Mouse (Mus musculus): ENCODE measurements at regions not wholly inside any gene's neighbourhood (a gene's known extent, or its start where the extent isn't known, plus 50 kb on each side); places are given as distances from the start of the nearest gene placed in this dataset.

- TF ChIP-seq GATA1 (IDR thresholded peaks at IDR 0.05; ENCODE audit: low read length) = no peak
Measured at GRCm38 (mm10) chr10:117570091-117570970, 59.0 kb upstream of the Cpm start.

GRCm38 (mm10) chr10:117569301-117570079 is 59.8 kb upstream of the Cpm start:
- TF ChIP-seq GATA1 (IDR thresholded peaks at IDR 0.05; ENCODE audit: low read length) = no peak

GRCm38 (mm10) chr10:117568472-117569300 is 60.6 kb upstream of the Cpm start:
- no peak for TF ChIP-seq GATA1 (IDR thresholded peaks at IDR 0.05; ENCODE audit: low read length)

GRCm38 (mm10) chr10:117568138-117568387 is 61.2 kb upstream of the Cpm start:
- no peak for TF ChIP-seq GATA1 (IDR thresholded peaks at IDR 0.05; ENCODE audit: low read length)

GRCm38 (mm10) chr10:117567379-117568137 is 61.7 kb upstream of the Cpm start:
- no peak for TF ChIP-seq GATA1 (IDR thresholded peaks at IDR 0.05; ENCODE audit: low read length)

- TF ChIP-seq GATA1 (IDR thresholded peaks at IDR 0.05; ENCODE audit: low read length) = no peak
Measured at GRCm38 (mm10) chr10:117566648-117567378, 62.5 kb upstream of the Cpm start.

GRCm38 (mm10) chr10:117566204-117566603 is 63.1 kb upstream of the Cpm start:
- TF ChIP-seq GATA1 (IDR thresholded peaks at IDR 0.05; ENCODE audit: low read length) = no peak

- no peak for TF ChIP-seq GATA1 (IDR thresholded peaks at IDR 0.05; ENCODE audit: low read length)
Measured at GRCm38 (mm10) chr10:117565529-117566086, 63.7 kb upstream of the Cpm start.

GRCm38 (mm10) chr10:117565110-117565509 is 64.2 kb upstream of the Cpm start:
- TF ChIP-seq GATA1 (IDR thresholded peaks at IDR 0.05; ENCODE audit: low read length) = no peak

GRCm38 (mm10) chr10:117564118-117565040 is 64.9 kb upstream of the Cpm start:
- TF ChIP-seq GATA1 (IDR thresholded peaks at IDR 0.05; ENCODE audit: low read length) = no peak

- no peak for TF ChIP-seq GATA1 (IDR thresholded peaks at IDR 0.05; ENCODE audit: low read length)
Measured at GRCm38 (mm10) chr10:117563429-117564117, 65.7 kb upstream of the Cpm start.

Data from G1E-ER4 (cell line).